Mouse (Mus musculus) ES-E14 (cell line): ENCODE measurements around the gene Mog. TPM values are rescaled to one million over a fixed set of nuclear protein-coding genes. Genes with fewer than 3 reads are reported as not detected.

Experiments used
- DNase-seq: peaks from one replicate; pipeline ENCODE4 v3.0.0-alpha.2; 2013; ENCODE audit warnings: low read depth, low spot score
- H3K27ac ChIP-seq: 2 replicates; pipeline ENCODE4 v1.5.1; 2012; ENCODE audit warnings: low read depth, mild to moderate bottlenecking, low read length, moderate library complexity, mixed read lengths; ENCODE audit not compliant: poor library complexity, insufficient read depth, severe bottlenecking
- H3K36me3 ChIP-seq: 2 replicates; pipeline ENCODE4 v1.6.1; 2012; ENCODE audit warnings: mild to moderate bottlenecking, low read length, moderate library complexity, mixed read lengths; ENCODE audit not compliant: control insufficient read depth, poor library complexity, insufficient read depth, severe bottlenecking
- H3K4me1 ChIP-seq, 2 experiments: fragments of 150-350 bp in 1 of 2; sonication (generic) in 1 of 2; 2 replicates each; pipeline ENCODE4 v1.6.1; 2012; ENCODE audit warnings: low read length in 2 of 2, mild to moderate bottlenecking in 1 of 2, mixed read lengths in 1 of 2; ENCODE audit not compliant: control insufficient read depth in 2 of 2, insufficient read depth in 2 of 2, poor library complexity in 1 of 2
- H3K4me3 ChIP-seq, 2 experiments: fragments of 150-350 bp in 1 of 2; sonication (generic) in 1 of 2; 2 replicates each; pipeline ENCODE4 v1.5.1; 2012; ENCODE audit warnings: low read length in 2 of 2, low read depth in 1 of 2, mild to moderate bottlenecking in 1 of 2, mixed read lengths in 1 of 2; ENCODE audit not compliant: insufficient read depth in 1 of 2, poor library complexity in 1 of 2, severe bottlenecking in 1 of 2
- H3K9ac ChIP-seq: 2 replicates; pipeline ENCODE4 v1.6.1; 2012; ENCODE audit warnings: low read depth, mild to moderate bottlenecking, low read length, mixed read lengths; ENCODE audit not compliant: poor library complexity, insufficient read depth, severe bottlenecking
- H3K9me3 ChIP-seq: fragments of 150-350 bp; sonication (generic); 2 replicates; pipeline ENCODE4 v1.6.1; 2012; ENCODE audit warnings: low read depth, mild to moderate bottlenecking, low read length; ENCODE audit not compliant: control insufficient read depth, insufficient read depth
- CHD2 ChIP-seq: IDR thresholded peaks from 2 replicates; pipeline ENCODE4 v1.6.1; 2014; ENCODE audit warnings: mild to moderate bottlenecking, low read depth, low read length, inconsistent platforms
- HCFC1 ChIP-seq: IDR thresholded peaks from 2 replicates; pipeline ENCODE4 v1.6.1; 2012; ENCODE audit warnings: low read length, inconsistent platforms, borderline replicate concordance; ENCODE audit not compliant: insufficient read depth
- MAFK ChIP-seq: IDR thresholded peaks from 2 replicates; pipeline ENCODE4 v1.6.1; 2014; ENCODE audit warnings: mild to moderate bottlenecking, low read depth, low read length, inconsistent platforms; ENCODE audit not compliant: insufficient read depth
- ZC3H11A ChIP-seq: IDR thresholded peaks from 2 replicates; pipeline ENCODE4 v1.6.1; 2012; ENCODE audit warnings: low read depth, mild to moderate bottlenecking, inconsistent platforms, low read length, borderline replicate concordance
- ZNF384 ChIP-seq: IDR thresholded peaks from 2 replicates; pipeline ENCODE4 v1.6.1; 2012; ENCODE audit warnings: low read depth, low read length, inconsistent platforms
- in situ Hi-C, 2 experiments: fragments of 600-800 bp; cut with MboI; formaldehyde crosslinking; loops; one replicate each; pipeline ENCODE4 v1.15.1; 2025; ENCODE audit warnings: low sequenced_read_pairs in 2 of 2, inconsistent platforms in 1 of 2; ENCODE audit not compliant: unreplicated experiment in 2 of 2
- total RNA-seq: library from RNA; depleted of rRNA; stranded (reverse); fragments of 300-350 nt; gene quantifications from 2 replicates; pipeline ENCODE4 v1.2.3, GENCODE M21; 2012

Mog gene
- total RNA-seq, 1 experiment: 0.62 TPM

GRCm38 (mm10) chr17:37050399-37050798 lies 27.2 kb upstream of the Mog start:
- H3K36me3 ChIP-seq: peaks cover 35% of the 10 kb centered on the region
- peaks cover 5 to 7% of the 10 kb centered on the region in 2 experiments; a peak in 2 of 4 replicates for H3K4me1 ChIP-seq
- in situ Hi-C loops: no loop called here
- DNase-seq: peak; percentile 80
- peak overlapping the region; percentile 79 to 87 for H3K4me3 ChIP-seq
- no peak for TF ChIP-seq ZC3H11A
- no peak for TF ChIP-seq ZNF384
- no peak for TF ChIP-seq MAFK
- TF ChIP-seq HCFC1: no peak
- no peak for TF ChIP-seq CHD2
- H3K9me3 ChIP-seq: no peaks in the 10 kb centered on the region
- H3K27ac ChIP-seq: no peak overlapping the region
- H3K9ac ChIP-seq: peak overlapping the region; percentile 82

- DNase-seq: no peak
- peaks cover 5 to 8% of the 10 kb centered on the region in 2 experiments; a peak in 3 of 4 replicates for H3K4me1 ChIP-seq
- peak overlapping the region; percentile 82 for H3K9ac ChIP-seq
- H3K4me3 ChIP-seq: peak overlapping the region; percentile 79 to 87
- H3K36me3 ChIP-seq: peaks cover 29% of the 10 kb centered on the region
- H3K27ac ChIP-seq: peak overlapping the region; percentile 41
- TF ChIP-seq MAFK (no peak), HCFC1 (no peak), ZC3H11A (no peak), ZNF384 (no peak), CHD2 (no peak)
- in situ Hi-C loops: no loop called here
- no peaks in the 10 kb centered on the region for H3K9me3 ChIP-seq
These were observed 26.5 kb upstream of the Mog start for GRCm38 (mm10) chr17:37049570-37050310.

- no peaks in the 10 kb centered on the region for H3K9me3 ChIP-seq
- TF ChIP-seq ZNF384: no peak
- no peak for TF ChIP-seq ZC3H11A
- no peak for TF ChIP-seq HCFC1
- TF ChIP-seq CHD2: no peak
- TF ChIP-seq MAFK: no peak
- DNase-seq: no peak
- no peak overlapping the region for H3K9ac ChIP-seq
- H3K4me1 ChIP-seq: peaks cover 5 to 9% of the 10 kb centered on the region in 2 experiments; a peak in 2 of 4 replicates
- peaks cover 18% of the 10 kb centered on the region for H3K36me3 ChIP-seq
- in situ Hi-C loops: no loop called here
- peak overlapping the region; percentile 26 to 46; a peak in 3 of 4 replicates for H3K4me3 ChIP-seq
- no peak overlapping the region for H3K27ac ChIP-seq
These were observed 25.2 kb upstream of the Mog start for GRCm38 (mm10) chr17:37048383-37048782.

- peaks cover 5 to 9% of the 10 kb centered on the region in 2 experiments; a peak in 2 of 4 replicates for H3K4me1 ChIP-seq
- peaks cover 16% of the 10 kb centered on the region for H3K36me3 ChIP-seq
- no peak for DNase-seq
- peak overlapping the region; percentile 46 to 97 for H3K4me3 ChIP-seq
- H3K9me3 ChIP-seq: no peaks in the 10 kb centered on the region
- in situ Hi-C loops: no loop called here
- H3K9ac ChIP-seq: no peak overlapping the region
- TF ChIP-seq CHD2 (no peak), ZNF384 (no peak), MAFK (no peak), HCFC1 (no peak)
- no peak overlapping the region for H3K27ac ChIP-seq
These were observed 24.8 kb upstream of the Mog start for GRCm38 (mm10) chr17:37047981-37048380.
